Mouse (Mus musculus) erythroblast, embryonic 14.5 days (primary cell): ENCODE measurements around the gene Arhgef19.

Experiments used
- GATA1 ChIP-seq: IDR thresholded peaks from 2 replicates; pipeline ENCODE4 v1.6.1; 2012; ENCODE audit warnings: low read length, inconsistent platforms, mixed read lengths
- TAL1 ChIP-seq: IDR thresholded peaks from 3 replicates; pipeline ENCODE4 v1.6.1; 2012; ENCODE audit warnings: low read length, inconsistent platforms, mixed read lengths

GRCm38 (mm10) chr4:141280471-141280870, 41.2 kb downstream of the Arhgef19 start:
- TF ChIP-seq GATA1 (no peak), TAL1 (no peak)
